Mouse (Mus musculus) embryonic fibroblast, embryonic 13.5 days (primary cell): ENCODE measurements around the gene Olfr1036.
"Not testable (repeated sequence)": the region's sequence is repeated elsewhere in the genome, so short reads cannot be mapped to it uniquely, and the experiment has no call there.

Experiments
- CTCF ChIP-seq: IDR thresholded peaks from 2 replicates; pipeline ENCODE4 v1.5.1; 2011; ENCODE audit warnings: mild to moderate bottlenecking, control low read depth, low read length, moderate library complexity, borderline replicate concordance; ENCODE audit not compliant: insufficient read depth
- POLR2A ChIP-seq: IDR thresholded peaks from 2 replicates; pipeline ENCODE4 v1.6.1; 2011; ENCODE audit warnings: low read depth, mild to moderate bottlenecking, control low read depth, low read length, moderate library complexity

DNA sequence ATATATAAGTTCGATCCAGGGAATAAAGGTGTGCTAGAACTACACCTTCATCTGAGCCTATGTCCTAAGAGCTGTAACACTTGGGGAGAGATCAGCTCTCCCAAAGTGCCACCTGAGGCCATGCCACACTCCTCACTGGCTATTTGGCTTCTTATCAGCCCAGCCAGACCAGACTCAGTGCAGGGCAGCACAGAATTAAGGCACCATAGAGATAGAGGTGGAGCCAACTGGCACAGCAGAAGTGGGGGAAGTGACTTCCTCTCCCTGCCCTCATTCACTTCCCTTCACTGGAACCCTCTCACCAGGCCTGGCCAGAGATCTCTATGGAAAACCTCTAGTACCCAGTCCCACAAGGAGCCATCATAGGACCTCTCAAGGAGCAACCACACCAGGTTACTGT is 6.7 kb downstream of the Olfr1036 start:
- TF ChIP-seq CTCF, POLR2A: not testable (repeated sequence)
